Mouse (Mus musculus): Measurements from ENCODE around the gene Grhl1.

GRCm38 (mm10) chr12:24574870-24575269 lies 2.8 kb downstream of the Grhl1 start:
- TF ChIP-seq GATA1 (IDR thresholded peaks at IDR 0.05; ENCODE audit: borderline replicate concordance, low read length) (no peak), FLI1 (IDR thresholded peaks at IDR 0.05; ENCODE audit: low read length) (no peak)
